Comparison of ENCODE assay signal across 7 mouse cellular contexts in the genomic region with DNA sequence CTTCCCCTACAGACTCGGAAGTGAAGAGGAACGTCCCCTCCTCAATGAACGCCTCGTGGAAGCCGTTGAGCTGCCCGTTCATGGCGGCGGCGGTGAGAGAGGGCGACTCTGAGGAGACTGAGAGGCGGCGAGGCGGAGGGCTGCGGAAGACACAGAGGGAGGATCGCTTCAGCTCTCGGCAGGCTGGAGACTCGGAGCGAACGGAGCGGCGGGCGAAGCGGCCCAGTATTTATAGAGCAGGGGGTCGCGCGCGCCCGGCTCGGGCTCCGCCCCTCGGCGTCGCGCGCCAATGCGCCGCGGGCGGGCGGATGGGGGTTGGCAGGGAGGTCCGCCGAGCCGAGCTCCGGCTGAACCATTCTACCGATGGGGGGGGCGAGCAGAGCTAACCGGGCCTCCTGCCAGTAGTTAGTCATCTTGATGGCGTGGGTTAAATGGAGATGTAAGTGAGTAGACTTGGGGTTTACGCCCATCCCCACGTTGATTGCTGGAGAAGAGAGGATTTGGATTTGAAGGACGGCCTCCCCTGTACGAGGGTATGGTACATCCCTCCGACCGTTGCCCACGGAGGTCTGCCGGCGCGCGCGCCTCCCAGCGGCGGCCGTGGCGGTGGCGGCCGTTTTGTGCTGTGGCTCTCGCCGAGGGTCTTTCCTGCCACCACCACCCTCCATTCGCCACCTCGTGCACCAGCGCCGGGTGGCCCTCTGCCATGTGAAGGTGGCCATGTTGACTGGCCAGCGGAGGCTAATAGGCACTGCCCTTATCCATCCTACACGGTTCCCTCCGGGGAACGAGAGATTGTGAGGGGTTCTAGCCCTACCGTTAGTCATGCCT. TPM values are rescaled to one million over a fixed set of nuclear protein-coding genes. Genes with fewer than 3 reads are reported as not detected.
DNase-seq lines count a peak whose midpoint lies in the region; ATAC-seq lines count a peak whose summit lies in the region.

A gene (minus strand): TSS at position 204 of the 831 bp plus-strand sequence.

- H3K27ac ChIP-seq in embryonic facial prominence, embryonic 10.5 days (replicated peaks), result peak within 1 kb of the TSS; percentile 100
- H3K27ac ChIP-seq in limb, embryonic 10.5 days, result peak within 1 kb of the TSS; percentile 99
- peak within 1 kb of the TSS; percentile 99 for H3K27ac ChIP-seq in midbrain, embryonic 13.5 days

- no peaks in the 10 kb centered on the region for H3K9me3 ChIP-seq in embryonic facial prominence, embryonic 10.5 days
- H3K9me3 ChIP-seq in limb, embryonic 10.5 days (replicated peaks), result no peaks in the 10 kb centered on the region
- H3K9me3 ChIP-seq in midbrain, embryonic 13.5 days, result no peaks in the 10 kb centered on the region

- peak within 1 kb of the TSS; percentile 96 for H3K4me2 ChIP-seq in midbrain, embryonic 13.5 days (replicated peaks)

- ATAC-seq in midbrain, embryonic 13.5 days, result peak; percentile 95

- peak; percentile 97 for DNase-seq in adrenal gland, postnatal 10 days
- peak; percentile 96 for DNase-seq in embryonic facial prominence, embryonic 10.5 days (ENCODE audit: low spot score)
- DNase-seq in gonadal fat pad, adult 2 months (ENCODE audit: low read depth), result no peak
- DNase-seq in kidney, adult 11 months, result peak; percentile 94
- peak; percentile 96 for DNase-seq in limb, embryonic 10.5 days (ENCODE audit: low spot score)
- DNase-seq in spleen, adult 12 weeks (ENCODE audit: low spot score), result peak; percentile 90

- H3K4me3 ChIP-seq in embryonic facial prominence, embryonic 10.5 days, result peak within 1 kb of the TSS; percentile 94
- H3K4me3 ChIP-seq in limb, embryonic 10.5 days, result peak within 1 kb of the TSS; percentile 86
- peak within 1 kb of the TSS; percentile 98 for H3K4me3 ChIP-seq in midbrain, embryonic 13.5 days (replicated peaks)

- peaks cover 36% of the 10 kb centered on the region for H3K36me3 ChIP-seq in embryonic facial prominence, embryonic 10.5 days (replicated peaks)
- peaks cover 37% of the 10 kb centered on the region for H3K36me3 ChIP-seq in limb, embryonic 10.5 days
- H3K36me3 ChIP-seq in midbrain, embryonic 13.5 days, result peaks cover 29% of the 10 kb centered on the region

- H3K27me3 ChIP-seq in embryonic facial prominence, embryonic 10.5 days (replicated peaks; ENCODE audit: low read depth, poor library complexity, severe bottlenecking), result no peaks in the 10 kb centered on the region
- H3K27me3 ChIP-seq in limb, embryonic 10.5 days (ENCODE audit: low read depth, poor library complexity, severe bottlenecking), result no peaks in the 10 kb centered on the region
- H3K27me3 ChIP-seq in midbrain, embryonic 13.5 days, result no peaks in the 10 kb centered on the region

- under 1% methylated on average over 77 of the region's 77 CpGs for WGBS in embryonic facial prominence, embryonic 10.5 days
- under 1% methylated on average over 75 of the region's 77 CpGs for WGBS in limb, embryonic 10.5 days
- under 1% methylated on average over 76 of the region's 77 CpGs for WGBS in midbrain, embryonic 13.5 days

- H3K9ac ChIP-seq in midbrain, embryonic 13.5 days (replicated peaks), result peak within 1 kb of the TSS; percentile 100

- H3K4me1 ChIP-seq in embryonic facial prominence, embryonic 10.5 days, result peaks cover 31% of the 10 kb centered on the region
- peaks cover 34% of the 10 kb centered on the region for H3K4me1 ChIP-seq in limb, embryonic 10.5 days
- peaks cover 46% of the 10 kb centered on the region for H3K4me1 ChIP-seq in midbrain, embryonic 13.5 days (replicated peaks)

RNA-seq across cellular contexts. Expression of the gene that starts here (rescaled TPM):
- 100 to 1,000 TPM; 225 to 245 TPM for total RNA-seq in adrenal gland, postnatal 10 days (2021)
- polyA plus RNA-seq in embryonic facial prominence, embryonic 10.5 days (2016; fragmentation: Nextera tagmentation; extraction: Ambion mirVana), result 473 and 481 TPM in 2 replicates
- 177 and 192 TPM in 2 replicates for polyA plus RNA-seq in gonadal fat pad, adult 2 months (2012; rRNA removed)
- 481 and 493 TPM in 2 replicates for polyA plus RNA-seq in limb, embryonic 10.5 days (2016; fragmentation: Nextera tagmentation; extraction: Ambion mirVana)
- 439 and 454 TPM in 2 replicates for polyA plus RNA-seq in midbrain, embryonic 13.5 days (2015; fragmentation: Nextera tagmentation; extraction: Ambion mirVana)
